Mouse (Mus musculus): ENCODE data around the gene Mpdz.

Gene Mpdz

GRCm38 (mm10) chr4:81392869-81393268, 49.7 kb downstream of the Mpdz start:
- in situ Hi-C loops (cut with MboI, MseI) = no loop called here

GRCm38 (mm10) chr4:81389263-81389662, 53.4 kb downstream of the Mpdz start:
- in situ Hi-C loops (cut with MboI, MseI) = loop anchor here (10.0 kb wide), 1 partner anchor 1004 kb away; no protein-coding TSS in a partner anchor

DNA sequence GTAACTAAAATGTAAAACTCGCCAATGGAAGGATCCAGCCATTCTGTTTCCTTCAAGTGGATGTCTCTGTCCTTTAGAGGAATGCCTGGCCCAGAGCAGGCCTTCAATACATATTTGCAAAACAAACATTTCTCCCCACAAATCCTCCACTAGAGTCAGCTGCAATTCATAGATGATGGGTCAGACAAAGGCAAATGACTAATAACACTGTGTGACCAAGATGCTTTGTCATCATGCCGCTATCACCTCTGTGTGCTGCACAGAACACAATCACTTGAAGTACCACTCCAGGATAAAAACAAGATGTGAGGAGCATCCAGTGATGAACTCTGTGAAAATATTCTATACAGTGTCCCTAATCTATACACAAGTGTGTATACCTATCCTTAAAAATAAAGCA, 55.0 kb downstream of the Mpdz start:
- in situ Hi-C loops (cut with MboI, MseI) = loop anchor here (10.0 kb wide), 1 partner anchor 1003 kb away; no protein-coding TSS in a partner anchor

DNA sequence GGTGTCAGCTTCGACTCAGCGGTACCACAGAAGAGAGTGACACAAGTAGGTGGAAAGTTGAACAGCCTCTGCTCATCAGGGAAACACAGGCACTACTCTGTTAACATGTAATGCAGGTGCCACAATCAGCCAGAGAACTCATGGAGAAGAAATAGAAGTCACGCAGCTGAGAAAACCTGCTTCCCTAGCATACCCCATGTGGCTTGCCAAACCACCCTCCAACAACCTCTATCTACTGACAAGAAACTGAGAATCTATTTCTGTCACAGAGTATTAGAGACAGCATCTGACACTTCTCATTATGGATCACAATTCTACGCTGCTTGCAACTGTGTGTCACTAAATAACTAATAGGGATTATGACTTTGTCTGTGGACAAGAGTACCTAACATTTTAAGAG, 70.3 kb downstream of the Mpdz start:
- in situ Hi-C loops (cut with MboI, MseI) = no loop called here

GRCm38 (mm10) chr4:81351368-81351767, 91.2 kb downstream of the Mpdz start:
- in situ Hi-C loops (cut with MboI, MseI) = no loop called here

GRCm38 (mm10) chr4:81348646-81349045, 94.0 kb downstream of the Mpdz start:
- in situ Hi-C loops (cut with MboI, MseI) = no loop called here

DNA sequence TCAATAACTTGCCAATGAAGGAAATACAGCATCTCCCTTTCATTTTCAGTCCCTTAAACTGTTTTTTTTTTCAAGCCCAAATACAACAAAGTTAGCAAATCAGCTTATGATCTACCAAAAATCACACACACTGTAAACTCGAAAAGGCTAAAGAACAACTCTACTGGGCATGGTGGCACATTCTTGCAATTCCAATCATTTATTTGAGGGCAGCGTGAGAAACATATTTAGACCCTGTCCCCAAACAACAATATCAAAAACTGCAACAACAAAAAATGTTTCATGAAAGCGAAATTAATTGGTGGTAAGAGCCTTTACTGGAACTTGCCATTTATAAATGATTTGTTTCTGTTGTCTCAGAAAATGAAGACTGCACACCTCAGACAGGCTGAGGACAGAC, 97.5 kb downstream of the Mpdz start:
- in situ Hi-C loops (cut with MboI, MseI) = no loop called here

GRCm38 (mm10) chr4:81333628-81333991, 109.0 kb downstream of the Mpdz start:
- in situ Hi-C loops (cut with MboI, MseI) = no loop called here

DNA sequence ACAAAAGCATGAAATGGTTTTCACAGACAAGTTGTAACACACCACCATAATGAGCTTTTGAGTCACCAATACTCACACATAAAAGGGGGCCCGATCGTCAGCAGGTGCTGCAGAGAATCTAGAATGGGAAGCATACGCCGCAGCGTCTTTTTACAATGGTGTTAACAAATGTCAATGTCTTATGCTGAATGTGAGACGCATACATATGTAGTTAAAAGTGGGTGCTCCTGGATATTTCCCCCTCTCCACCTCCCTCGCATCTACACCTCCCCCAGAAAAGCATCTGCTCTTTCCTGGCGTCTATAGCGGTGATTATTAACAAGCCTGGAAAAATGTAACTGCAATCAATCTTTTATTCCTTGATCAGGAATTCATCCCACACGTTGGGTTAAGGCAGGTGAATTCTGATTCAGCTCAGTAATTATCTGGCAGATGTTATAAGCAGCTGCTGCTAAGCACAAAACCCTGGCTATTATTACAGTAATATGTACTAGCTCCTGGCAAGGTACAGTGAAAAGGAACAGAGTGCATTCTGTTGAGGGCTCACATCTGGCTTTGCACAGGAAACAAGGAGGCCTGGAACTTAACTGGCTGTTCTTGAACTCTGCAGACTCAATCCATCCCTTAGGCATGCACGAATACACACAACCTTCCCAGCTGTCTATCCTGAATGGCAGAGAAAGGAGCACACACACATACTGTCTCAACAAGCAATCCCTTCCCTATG, 109.6 kb downstream of the Mpdz start:
- in situ Hi-C loops (cut with MboI, MseI) = no loop called here

- in situ Hi-C loops (cut with MboI, MseI) = no loop called here
Observed at GRCm38 (mm10) chr4:81332439-81332841, 110.2 kb downstream of the Mpdz start.

- in situ Hi-C loops (cut with MboI, MseI) = no loop called here
Observed at GRCm38 (mm10) chr4:81327694-81328093, 114.9 kb downstream of the Mpdz start.

- in situ Hi-C loops (cut with MboI, MseI) = no loop called here
Observed at GRCm38 (mm10) chr4:81323853-81324252, 118.8 kb downstream of the Mpdz start.

DNA sequence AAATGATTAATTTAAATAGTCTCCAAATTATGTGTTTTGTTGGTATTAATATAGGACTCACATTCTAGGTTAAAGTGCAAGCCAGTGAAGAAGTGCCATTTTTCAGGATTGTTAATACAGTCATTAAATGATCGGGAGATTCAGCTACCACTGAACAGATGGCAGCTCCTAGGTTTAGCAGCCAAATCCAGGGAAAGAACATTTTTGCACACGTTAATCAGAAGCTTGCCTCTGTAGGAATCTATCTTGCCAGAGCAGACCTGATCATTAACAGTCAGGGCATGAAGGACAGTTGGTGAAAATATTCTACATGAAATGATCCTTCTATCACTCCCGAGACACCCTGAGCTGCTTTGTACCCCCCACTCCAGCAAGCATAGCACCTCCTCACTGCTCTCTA, 120.4 kb downstream of the Mpdz start:
- in situ Hi-C loops (cut with MboI, MseI) = no loop called here

GRCm38 (mm10) chr4:81314618-81315017, 128.0 kb downstream of the Mpdz start:
- in situ Hi-C loops (cut with MboI, MseI) = loop anchor here (5.0 kb wide), 1 partner anchor 53 kb away; no protein-coding TSS in a partner anchor

DNA sequence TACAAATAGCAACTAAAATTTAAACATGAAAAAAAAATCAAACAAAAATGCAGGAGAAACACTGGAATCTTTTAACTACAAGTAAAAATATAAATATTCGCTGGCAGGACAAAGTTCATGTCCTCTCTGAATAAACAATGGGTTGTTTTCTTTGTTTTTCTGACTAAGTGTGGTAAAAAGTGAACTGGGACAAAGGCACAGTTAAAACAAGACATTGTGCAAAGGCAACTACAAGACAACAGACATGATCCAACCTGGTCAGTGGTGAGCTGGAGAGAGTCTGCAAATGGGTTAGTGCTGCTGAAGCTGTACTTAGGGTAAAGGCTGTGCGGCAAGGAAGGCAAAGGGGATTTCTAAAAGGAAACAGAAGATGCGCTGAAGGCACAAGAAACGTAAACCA, 129.4 kb downstream of the Mpdz start:
- in situ Hi-C loops (cut with MboI, MseI) = no loop called here

- in situ Hi-C loops (cut with MboI, MseI) = no loop called here
Observed at GRCm38 (mm10) chr4:81310168-81310474, 132.5 kb downstream of the Mpdz start.

GRCm38 (mm10) chr4:81309473-81310167, 133.0 kb downstream of the Mpdz start:
- in situ Hi-C loops (cut with MboI, MseI) = no loop called here

DNA sequence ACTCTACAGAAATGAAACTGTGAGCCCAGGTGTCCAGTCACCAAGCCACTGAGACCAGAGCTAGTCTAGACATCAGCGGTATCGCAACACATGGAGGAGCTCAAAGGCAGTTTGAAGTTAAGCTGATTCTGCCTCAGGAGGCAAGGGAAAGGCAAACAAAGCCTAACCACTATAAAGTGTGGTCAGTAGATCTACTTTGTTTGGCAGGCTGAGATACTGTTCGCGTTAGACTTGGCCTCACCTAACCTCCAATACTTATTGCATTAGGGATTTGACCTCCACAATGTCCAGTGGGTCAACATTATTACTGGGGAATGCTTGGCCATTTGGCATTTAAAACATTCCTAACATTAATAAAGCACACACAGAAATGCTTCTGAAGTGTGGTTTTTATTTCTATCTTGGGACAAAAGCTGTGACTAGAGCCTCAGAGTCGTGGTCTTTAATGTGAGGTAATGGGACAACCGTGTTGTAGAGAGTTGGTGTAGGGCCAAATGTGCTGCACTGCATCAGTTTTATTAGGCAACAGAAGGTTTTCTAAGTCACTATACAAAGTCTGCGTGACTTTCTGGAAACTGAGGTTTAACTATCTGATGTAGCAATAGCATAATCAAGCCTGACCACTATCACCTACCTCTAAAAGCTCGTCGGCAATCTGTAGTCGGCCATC, 134.9 kb downstream of the Mpdz start:
- in situ Hi-C loops (cut with MboI, MseI) = no loop called here

- in situ Hi-C loops (cut with MboI, MseI) = no loop called here
Observed at GRCm38 (mm10) chr4:81302056-81302455, 140.6 kb downstream of the Mpdz start.

DNA sequence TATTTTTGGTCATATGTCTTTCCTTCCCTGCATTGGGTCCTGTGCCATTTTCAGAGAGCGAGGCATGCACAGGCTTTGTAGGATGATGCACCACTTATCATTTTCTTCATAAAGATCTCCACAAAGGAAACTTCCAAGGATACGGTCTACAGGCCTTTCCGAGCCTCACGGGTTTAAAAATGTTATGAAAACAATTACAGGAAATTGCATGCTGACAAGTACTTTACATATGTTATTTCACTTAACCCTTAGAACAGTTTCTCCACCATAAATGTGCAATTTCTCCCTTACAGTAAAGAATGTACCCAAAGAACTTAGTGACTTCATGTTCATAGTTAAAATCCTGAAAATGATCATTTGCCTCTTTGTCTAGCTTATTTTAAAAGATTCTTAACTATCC, 144.2 kb downstream of the Mpdz start:
- in situ Hi-C loops (cut with MboI, MseI) = no loop called here

DNA sequence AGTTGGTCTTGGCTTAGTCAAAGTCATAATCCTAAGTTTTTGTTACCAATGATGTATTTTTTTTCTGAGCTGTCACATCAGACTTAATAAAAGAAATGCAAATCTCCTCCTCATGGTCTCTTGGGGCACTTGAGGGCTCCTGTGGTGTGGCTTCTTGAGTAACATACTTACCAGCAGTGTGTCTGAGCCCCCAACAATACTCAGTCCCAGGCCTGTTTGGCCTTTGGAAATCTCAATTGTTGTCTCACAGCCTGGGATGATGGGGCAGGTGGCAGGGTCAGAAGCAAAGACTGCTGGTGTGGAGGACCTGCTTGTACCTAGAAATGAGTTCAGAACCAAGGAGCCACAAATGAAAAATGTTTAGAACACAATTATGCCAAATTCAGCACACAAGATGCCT, 149.3 kb downstream of the Mpdz start:
- in situ Hi-C loops (cut with MboI, MseI) = no loop called here

DNA sequence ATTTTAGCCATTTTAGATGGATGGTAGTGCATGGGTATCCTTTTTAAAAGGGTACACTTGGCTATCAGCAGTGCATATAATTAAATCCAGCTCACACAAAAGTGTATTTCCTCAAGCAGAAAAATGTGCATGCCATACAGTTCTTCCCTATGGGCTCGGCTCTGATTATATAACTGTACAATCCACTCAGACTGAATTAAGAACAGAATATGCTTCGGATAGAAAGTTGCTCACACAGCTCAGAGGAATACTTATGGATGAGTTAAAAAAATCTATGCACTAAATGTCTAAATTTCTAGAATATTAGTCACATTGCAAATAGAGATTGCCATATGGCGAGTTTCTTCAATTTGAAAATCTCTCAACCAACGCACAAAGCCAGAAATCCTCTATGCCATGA, 157.1 kb downstream of the Mpdz start:
- in situ Hi-C loops (cut with MboI, MseI) = no loop called here

DNA sequence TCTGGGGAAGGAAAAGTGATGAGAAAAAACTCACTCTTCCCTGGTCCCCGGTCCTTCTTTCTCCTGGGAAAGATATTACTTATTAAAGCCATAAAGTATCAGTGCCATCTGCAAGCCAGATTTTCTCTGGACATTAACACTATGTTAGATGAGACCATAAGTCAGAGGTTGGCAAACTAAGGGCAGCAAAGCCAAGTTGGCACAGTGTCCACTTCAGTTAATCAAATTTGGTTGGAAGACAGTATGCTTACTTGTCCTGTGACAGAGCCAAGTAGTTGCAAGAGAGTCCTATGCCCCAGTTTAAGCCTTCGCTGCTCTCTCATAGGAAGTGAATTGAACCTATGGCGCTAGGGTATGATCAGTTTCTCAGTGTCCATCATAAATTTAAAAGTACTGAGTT, 159.0 kb downstream of the Mpdz start:
- in situ Hi-C loops (cut with MboI, MseI) = no loop called here

Measured in T-helper 1 cell (primary cell).